Mouse (Mus musculus) kidney, adult 2 months (tissue): Measurements from ENCODE around the gene Hsf5.

Experiments
- CTCF ChIP-seq: fragments of 200-500 bp; conservative IDR thresholded peaks from 2 replicates; pipeline ENCODE4 v1.5.1; 2011; ENCODE audit warnings: low read depth, mild to moderate bottlenecking, control low read depth, low read length, moderate library complexity, mixed read lengths; ENCODE audit not compliant: insufficient read depth, insufficient read length
- POLR2A ChIP-seq: fragments of 200-500 bp; IDR thresholded peaks from one replicate; pipeline ENCODE4 v1.6.1; 2011; ENCODE audit warnings: low read depth, low read length, control low read depth

GRCm38 (mm10) chr11:87570743-87571142 is 46.2 kb upstream of the Hsf5 start:
- TF ChIP-seq CTCF (no peak), POLR2A (no peak)
